ENCODE assay signal across 9 mouse cellular contexts in genomic region chr11:100388588-100388987, GRCm38 (mm10). TPM values are rescaled to one million over a fixed set of nuclear protein-coding genes. Genes with fewer than 3 reads are reported as not detected.
A peak's percentile ranks its signal among the peaks of the same experiment; 100 is the strongest.
DNase-seq lines count a peak whose midpoint lies in the region; ATAC-seq and TF ChIP-seq lines count a peak whose summit lies in the region.
"Had no signal": no experiment of that assay in that cellular context is flagged by ENCODE, and none has a peak within 500 bp of the region (broad histone marks: within the 10 kb centered on the region; RNA-seq: fewer than 3 reads in every experiment).

No protein-coding gene starts in this region.

- peaks cover 46% of the 10 kb centered on the region for H3K4me1 ChIP-seq in midbrain, embryonic 10.5 days
- no peaks in the 10 kb centered on the region; the same call in 1 of the 2 replicates for H3K4me1 ChIP-seq in midbrain, embryonic 16.5 days (ENCODE audit: control insufficient read depth, insufficient read depth, low read length)
- peaks cover 64% of the 10 kb centered on the region for H3K4me1 ChIP-seq in heart, adult 2 months (ENCODE audit: control insufficient read depth, insufficient read depth, low read length)
- H3K4me1 ChIP-seq in kidney, embryonic 16.5 days (ENCODE audit: insufficient read depth, low read length): peaks cover 77% of the 10 kb centered on the region
- H3K4me1 ChIP-seq in small intestine, adult 2 months (ENCODE audit: control insufficient read depth, insufficient read depth, insufficient read length, low read length): peaks cover 51% of the 10 kb centered on the region
- peaks cover 10% of the 10 kb centered on the region for H3K4me1 ChIP-seq in hindbrain, postnatal 0 days (ENCODE audit: insufficient read depth, low read length)

- H3K9me3 ChIP-seq in midbrain, embryonic 10.5 days (replicated peaks): no peaks in the 10 kb centered on the region
- no peaks in the 10 kb centered on the region for H3K9me3 ChIP-seq in midbrain, embryonic 16.5 days (replicated peaks; ENCODE audit: control insufficient read depth, low read length, poor library complexity, severe bottlenecking)
- no peaks in the 10 kb centered on the region for H3K9me3 ChIP-seq in kidney, embryonic 16.5 days (ENCODE audit: low read length)
- no peaks in the 10 kb centered on the region for H3K9me3 ChIP-seq in hindbrain, postnatal 0 days (ENCODE audit: low read length)
- H3K9me3 ChIP-seq: neural tube, embryonic 13.5 days had no signal

- intact Hi-C loops in heart, adult 2 months (cut with DNase I): no loop called here

- WGBS in midbrain, embryonic 10.5 days: 91% methylated on average over 6 of the region's 6 CpGs
- WGBS in midbrain, embryonic 16.5 days: 90% methylated on average over 6 of the region's 6 CpGs
- 8% methylated on average over 6 of the region's 6 CpGs for WGBS in heart, adult 2 months
- WGBS in kidney, embryonic 16.5 days: 54% methylated on average over 6 of the region's 6 CpGs
- WGBS in small intestine, adult 2 months: 49% methylated on average over 6 of the region's 6 CpGs
- 73% methylated on average over 6 of the region's 6 CpGs for WGBS in hindbrain, postnatal 0 days

- no peak overlapping the region for H3K4me2 ChIP-seq in midbrain, embryonic 16.5 days (ENCODE audit: low read length)
- peak overlapping the region; percentile 34 for H3K4me2 ChIP-seq in kidney, embryonic 16.5 days (replicated peaks; ENCODE audit: low read depth, low read length)
- H3K4me2 ChIP-seq in hindbrain, postnatal 0 days (ENCODE audit: low read depth, low read length): no peak overlapping the region
- H3K4me2 ChIP-seq: neural tube, embryonic 13.5 days had no signal

- peak; percentile 94 for TF ChIP-seq EP300 in heart, adult 2 months (IDR thresholded peaks at IDR 0.05; ENCODE audit: insufficient read depth, low read depth, low read length)

- peaks cover 13% of the 10 kb centered on the region for H3K79me2 ChIP-seq in heart, adult 2 months (replicated peaks; ENCODE audit: control insufficient read depth, insufficient read depth, low read length)

- TF ChIP-seq CTCF in heart, adult 2 months (IDR thresholded peaks at IDR 0.05): peak; percentile 26; the same call in 1 of the 2 replicates
- TF ChIP-seq CTCF in small intestine, adult 2 months (IDR thresholded peaks at IDR 0.05; ENCODE audit: extremely low read depth, insufficient read length, insufficient replicate concordance, low read depth, low read length): no peak
- TF ChIP-seq CTCF in hindbrain, postnatal 0 days (IDR thresholded peaks at IDR 0.05; ENCODE audit: low read depth): no peak

- ATAC-seq in midbrain, embryonic 16.5 days: no peak
- ATAC-seq in kidney, embryonic 16.5 days (ENCODE audit: low FRiP score, low TSS enrichment): no peak
- no peak for ATAC-seq in hindbrain, postnatal 0 days

- no peak for DNase-seq in midbrain, embryonic 10.5 days (ENCODE audit: low spot score)
- DNase-seq in heart, adult 2 months: peak; percentile 88 to 89
- no peak for DNase-seq in urinary bladder, postnatal 25 days (ENCODE audit: low spot score)
- DNase-seq in MN1 (ENCODE audit: low spot score): no peak
- DNase-seq in hindbrain, postnatal 0 days (ENCODE audit: low spot score): no peak

- no peak overlapping the region for H3K9ac ChIP-seq in midbrain, embryonic 16.5 days (ENCODE audit: low read depth, low read length)
- H3K9ac ChIP-seq in heart, adult 2 months (ENCODE audit: low read depth, low read length): peak overlapping the region; percentile 17
- H3K9ac ChIP-seq in kidney, embryonic 16.5 days (replicated peaks; ENCODE audit: low read length): 0 out of 2 replicates have a peak overlapping the region, but pooled peaks have one; percentile 41
- H3K9ac ChIP-seq in hindbrain, postnatal 0 days (replicated peaks; ENCODE audit: low read length): no peak overlapping the region

- no peak overlapping the region for H3K4me3 ChIP-seq in midbrain, embryonic 10.5 days
- no peak overlapping the region for H3K4me3 ChIP-seq in midbrain, embryonic 16.5 days (ENCODE audit: low read depth, low read length)
- H3K4me3 ChIP-seq in heart, adult 2 months: peak overlapping the region; percentile 36
- H3K4me3 ChIP-seq in kidney, embryonic 16.5 days (ENCODE audit: low read length): no peak overlapping the region
- H3K4me3 ChIP-seq in small intestine, adult 2 months (ENCODE audit: low read depth, low read length): no peak overlapping the region
- no peak overlapping the region for H3K4me3 ChIP-seq in hindbrain, postnatal 0 days (ENCODE audit: low read length)
- H3K4me3 ChIP-seq: neural tube, embryonic 13.5 days had no signal

- peaks cover 4% of the 10 kb centered on the region for H3K27me3 ChIP-seq in midbrain, embryonic 10.5 days (ENCODE audit: low read depth, poor library complexity, severe bottlenecking)
- no peaks in the 10 kb centered on the region for H3K27me3 ChIP-seq in midbrain, embryonic 16.5 days (ENCODE audit: control insufficient read depth, insufficient read depth, low read depth, low read length)
- H3K27me3 ChIP-seq in heart, adult 2 months (ENCODE audit: control insufficient read depth, insufficient read depth, low read length): no peaks in the 10 kb centered on the region
- no peaks in the 10 kb centered on the region for H3K27me3 ChIP-seq in kidney, embryonic 16.5 days (ENCODE audit: insufficient read depth, low read length)
- no peaks in the 10 kb centered on the region for H3K27me3 ChIP-seq in small intestine, adult 2 months (ENCODE audit: control insufficient read depth, insufficient read depth, low read length)
- H3K27me3 ChIP-seq in hindbrain, postnatal 0 days (ENCODE audit: insufficient read depth, low read length): no peaks in the 10 kb centered on the region
- H3K27me3 ChIP-seq: neural tube, embryonic 13.5 days had no signal

- H3K36me3 ChIP-seq in midbrain, embryonic 10.5 days: no peaks in the 10 kb centered on the region
- H3K36me3 ChIP-seq in midbrain, embryonic 16.5 days (ENCODE audit: control insufficient read depth, insufficient read depth, low read length): peaks cover 14% of the 10 kb centered on the region
- peaks cover 51% of the 10 kb centered on the region for H3K36me3 ChIP-seq in heart, adult 2 months (ENCODE audit: control insufficient read depth, insufficient read depth, low read length)
- H3K36me3 ChIP-seq in kidney, embryonic 16.5 days (ENCODE audit: insufficient read depth, low read length): peaks cover 21% of the 10 kb centered on the region; the same call in 1 of the 2 replicates
- peaks cover 34% of the 10 kb centered on the region for H3K36me3 ChIP-seq in small intestine, adult 2 months (ENCODE audit: control insufficient read depth, insufficient read depth, low read length)
- peaks cover 8% of the 10 kb centered on the region; the same call in 1 of the 2 replicates for H3K36me3 ChIP-seq in hindbrain, postnatal 0 days (ENCODE audit: insufficient read depth, low read length)

- 0 out of 2 replicates have a peak, but pooled peaks have one; percentile 45 for TF ChIP-seq POLR2A in heart, adult 2 months (IDR thresholded peaks at IDR 0.05; ENCODE audit: insufficient read depth, low read depth, low read length)
- TF ChIP-seq POLR2A in small intestine, adult 2 months (IDR thresholded peaks at IDR 0.05; ENCODE audit: low read depth, low read length): no peak

- H3K27ac ChIP-seq in midbrain, embryonic 10.5 days (replicated peaks): 0 out of 2 replicates have a peak overlapping the region, but pooled peaks have one; percentile 4
- no peak overlapping the region for H3K27ac ChIP-seq in midbrain, embryonic 16.5 days (ENCODE audit: low read length)
- H3K27ac ChIP-seq in heart, adult 2 months: peak overlapping the region; percentile 98
- H3K27ac ChIP-seq in kidney, embryonic 16.5 days (ENCODE audit: low read length): peak overlapping the region; percentile 90
- H3K27ac ChIP-seq in small intestine, adult 2 months (ENCODE audit: insufficient read depth, low read depth, low read length): peak overlapping the region; percentile 52
- H3K27ac ChIP-seq in hindbrain, postnatal 0 days: no peak overlapping the region

RNA-seq across cellular contexts. Expression of gene Jup, which starts 9.0 kb away (rescaled TPM):
- 32.4 and 41.8 TPM in 2 replicates for polyA plus RNA-seq in midbrain, embryonic 10.5 days (2016; fragmentation: Nextera tagmentation; extraction: Ambion mirVana)
- 99.7 and 109 TPM in 2 replicates for polyA plus RNA-seq in midbrain, embryonic 16.5 days (2015; fragmentation: Nextera tagmentation; extraction: Ambion mirVana)
- 100 to 1,000 TPM; 234 to 237 TPM for total RNA-seq in heart, adult 2 months (2021)
- 317 and 318 TPM in 2 replicates for polyA plus RNA-seq in heart, adult 2 months (2012; rRNA removed)
- polyA plus RNA-seq in kidney, embryonic 16.5 days (2015; fragmentation: Nextera tagmentation; extraction: Ambion mirVana): 153 and 154 TPM in 2 replicates
- polyA plus RNA-seq in small intestine, adult 2 months (2012; rRNA removed): 253 and 689 TPM in 2 replicates
- 105 and 119 TPM in 2 replicates for total RNA-seq in hindbrain, postnatal 0 days (2014; rRNA removed)
- 42.7 and 49.8 TPM in 2 replicates for polyA plus RNA-seq in hindbrain, postnatal 0 days (2015; fragmentation: Nextera tagmentation; extraction: Ambion mirVana)

RNA-seq across cellular contexts. Expression of gene P3h4, which starts 26.0 kb away (rescaled TPM):
- 23.4 and 26.8 TPM in 2 replicates for polyA plus RNA-seq in midbrain, embryonic 10.5 days (2016; fragmentation: Nextera tagmentation; extraction: Ambion mirVana)
- 20.7 and 20.8 TPM in 2 replicates for polyA plus RNA-seq in midbrain, embryonic 16.5 days (2015; fragmentation: Nextera tagmentation; extraction: Ambion mirVana)
- total RNA-seq in heart, adult 2 months (2021): 10 to 100 TPM; 13.4 to 16.8 TPM
- polyA plus RNA-seq in heart, adult 2 months (2012; rRNA removed): 29.7 and 35.6 TPM in 2 replicates
- polyA plus RNA-seq in kidney, embryonic 16.5 days (2015; fragmentation: Nextera tagmentation; extraction: Ambion mirVana): 63.1 and 69.1 TPM in 2 replicates
- 11.4 and 12.8 TPM in 2 replicates for polyA plus RNA-seq in small intestine, adult 2 months (2012; rRNA removed)
- 23.9 and 28.2 TPM in 2 replicates for total RNA-seq in hindbrain, postnatal 0 days (2014; rRNA removed)
- 20.7 and 22.0 TPM in 2 replicates for polyA plus RNA-seq in hindbrain, postnatal 0 days (2015; fragmentation: Nextera tagmentation; extraction: Ambion mirVana)

RNA-seq across cellular contexts. Expression of gene Fkbp10, which starts 26.9 kb away (rescaled TPM):
- polyA plus RNA-seq in midbrain, embryonic 10.5 days (2016; fragmentation: Nextera tagmentation; extraction: Ambion mirVana): 44.6 and 49.7 TPM in 2 replicates
- polyA plus RNA-seq in midbrain, embryonic 16.5 days (2015; fragmentation: Nextera tagmentation; extraction: Ambion mirVana): 19.3 and 19.6 TPM in 2 replicates
- 1 to 10 TPM; 7.4 to 7.5 TPM for total RNA-seq in heart, adult 2 months (2021)
- polyA plus RNA-seq in heart, adult 2 months (2012; rRNA removed): 24.8 and 35.6 TPM in 2 replicates
- 157 and 159 TPM in 2 replicates for polyA plus RNA-seq in kidney, embryonic 16.5 days (2015; fragmentation: Nextera tagmentation; extraction: Ambion mirVana)
- 7.2 and 10.0 TPM in 2 replicates for polyA plus RNA-seq in small intestine, adult 2 months (2012; rRNA removed)
- total RNA-seq in hindbrain, postnatal 0 days (2014; rRNA removed): 34.6 and 41.1 TPM in 2 replicates
- polyA plus RNA-seq in hindbrain, postnatal 0 days (2015; fragmentation: Nextera tagmentation; extraction: Ambion mirVana): 27.0 and 27.4 TPM in 2 replicates

RNA-seq across cellular contexts. Expression of gene Hap1, which starts 32.7 kb away (rescaled TPM):
- polyA plus RNA-seq in midbrain, embryonic 10.5 days (2016; fragmentation: Nextera tagmentation; extraction: Ambion mirVana): 36.6 and 40.2 TPM in 2 replicates
- polyA plus RNA-seq in midbrain, embryonic 16.5 days (2015; fragmentation: Nextera tagmentation; extraction: Ambion mirVana): 417 and 440 TPM in 2 replicates
- total RNA-seq in heart, adult 2 months (2021): 1 to 10 TPM; 1.3 to 1.5 TPM
- polyA plus RNA-seq in heart, adult 2 months (2012; rRNA removed): 0.97 and 1.4 TPM in 2 replicates
- 15.5 and 18.6 TPM in 2 replicates for polyA plus RNA-seq in kidney, embryonic 16.5 days (2015; fragmentation: Nextera tagmentation; extraction: Ambion mirVana)
- 2.7 and 4.6 TPM in 2 replicates for polyA plus RNA-seq in small intestine, adult 2 months (2012; rRNA removed)
- total RNA-seq in hindbrain, postnatal 0 days (2014; rRNA removed): 530 and 555 TPM in 2 replicates
- polyA plus RNA-seq in hindbrain, postnatal 0 days (2015; fragmentation: Nextera tagmentation; extraction: Ambion mirVana): 344 and 395 TPM in 2 replicates

RNA-seq across cellular contexts. Expression of gene Nt5c3b, which starts 53.0 kb away (rescaled TPM):
- polyA plus RNA-seq in midbrain, embryonic 10.5 days (2016; fragmentation: Nextera tagmentation; extraction: Ambion mirVana): 115 and 120 TPM in 2 replicates
- 109 and 122 TPM in 2 replicates for polyA plus RNA-seq in midbrain, embryonic 16.5 days (2015; fragmentation: Nextera tagmentation; extraction: Ambion mirVana)
- 10 to 100 TPM; 23.5 to 24.1 TPM for total RNA-seq in heart, adult 2 months (2021)
- polyA plus RNA-seq in heart, adult 2 months (2012; rRNA removed): 44.0 and 63.3 TPM in 2 replicates
- 126 and 131 TPM in 2 replicates for polyA plus RNA-seq in kidney, embryonic 16.5 days (2015; fragmentation: Nextera tagmentation; extraction: Ambion mirVana)
- polyA plus RNA-seq in small intestine, adult 2 months (2012; rRNA removed): 7.9 and 8.4 TPM in 2 replicates
- total RNA-seq in hindbrain, postnatal 0 days (2014; rRNA removed): 59.2 and 61.7 TPM in 2 replicates
- polyA plus RNA-seq in hindbrain, postnatal 0 days (2015; fragmentation: Nextera tagmentation; extraction: Ambion mirVana): 106 and 108 TPM in 2 replicates

Comparison
In these comparisons a context has a peak if more than half of its experiments do, and no peak if none do; other contexts are left out.
1. H3K27ac ChIP-seq: peak in midbrain, embryonic 10.5 days (single experiment), heart, adult 2 months (single experiment), kidney, embryonic 16.5 days (single experiment) and small intestine, adult 2 months (single experiment); none in midbrain, embryonic 16.5 days (single experiment) and hindbrain, postnatal 0 days (single experiment).
2. DNase-seq: peak in heart, adult 2 months (2 of 2); none in midbrain, embryonic 10.5 days (single experiment), urinary bladder, postnatal 25 days (single experiment), MN1 (single experiment) and hindbrain, postnatal 0 days (single experiment).
3. H3K9ac ChIP-seq: peak in heart, adult 2 months (single experiment) and kidney, embryonic 16.5 days (single experiment); none in midbrain, embryonic 16.5 days (single experiment) and hindbrain, postnatal 0 days (single experiment).